Mouse (Mus musculus): ENCODE data around the gene Them7.

The Them7 gene

GRCm38 (mm10) chr2:105418629-105419227, 194.6 kb downstream of the Them7 start:
- no peak for DNase-seq

GRCm38 (mm10) chr2:105427447-105427846, 203.3 kb downstream of the Them7 start:
- no peak for DNase-seq

GRCm38 (mm10) chr2:105428029-105428428, 203.9 kb downstream of the Them7 start:
- peak; percentile 72 for DNase-seq

GRCm38 (mm10) chr2:105428467-105428866, 204.3 kb downstream of the Them7 start:
- no peak for DNase-seq

Data from right cerebral cortex, postnatal 14 days (tissue).